Mouse (Mus musculus): ENCODE data around the gene Caps2. TPM values are rescaled to one million over a fixed set of nuclear protein-coding genes. Genes with fewer than 3 reads are reported as not detected.

Gene Caps2
- polyA plus RNA-seq, 1 experiment from 2014 or later, result 0.27 TPM

Other genes with a start within 250 kb of the Caps2 start
- gene Krr1, start 191.0 kb upstream of the Caps2 start, polyA plus RNA-seq (2014; fragmentation: Nextera tagmentation; extraction: Ambion mirVana), result 35.4 and 35.6 TPM in 2 replicates
- gene Glipr1, start 161.0 kb upstream of the Caps2 start, polyA plus RNA-seq (2014; fragmentation: Nextera tagmentation; extraction: Ambion mirVana), result 1.5 and 2.1 TPM in 2 replicates
- gene Glipr1l1, start 103.4 kb upstream of the Caps2 start, polyA plus RNA-seq (2014; fragmentation: Nextera tagmentation; extraction: Ambion mirVana), result not detected in 2 replicates
- gene Glipr1l2, start 80.3 kb upstream of the Caps2 start, polyA plus RNA-seq (2014; fragmentation: Nextera tagmentation; extraction: Ambion mirVana), result not detected in 2 replicates
- not detected in 2 replicates for gene Glipr1l3, start 3.3 kb upstream of the Caps2 start, polyA plus RNA-seq (2014; fragmentation: Nextera tagmentation; extraction: Ambion mirVana)
- 0.96 and 1.2 TPM in 2 replicates for gene Kcnc2, start 107.5 kb downstream of the Caps2 start, polyA plus RNA-seq (2014; fragmentation: Nextera tagmentation; extraction: Ambion mirVana)

Data from heart, embryonic 11.5 days (tissue).